Mouse (Mus musculus): ENCODE measurements around the gene Cntn1. TPM values are rescaled to one million over a fixed set of nuclear protein-coding genes. Genes with fewer than 3 reads are reported as not detected.

Cntn1 gene
- polyA plus RNA-seq, 1 experiment from 2014 or later = 7.4 TPM

- DNase-seq (ENCODE audit: low spot score, missing footprints) (no peak), ATAC-seq (ENCODE audit: low FRiP score) (no peak)
- peak overlapping the region; percentile 98 for H3K4me2 ChIP-seq
- 29% methylated on average over 4 of the region's 4 CpGs for WGBS
- no peaks in the 10 kb centered on the region for H3K36me3 ChIP-seq (ENCODE audit: control insufficient read depth, insufficient read depth, low read length)
- H3K9me3 ChIP-seq (ENCODE audit: control insufficient read depth, low read length) = no peaks in the 10 kb centered on the region
- H3K27me3 ChIP-seq (ENCODE audit: control insufficient read depth, insufficient read depth, low read length) = no peaks in the 10 kb centered on the region; the same call in 1 of the 2 replicates
- H3K4me1 ChIP-seq (ENCODE audit: control insufficient read depth, insufficient read depth, low read length) = peaks cover 5% of the 10 kb centered on the region
- peak overlapping the region; percentile 58 for H3K4me3 ChIP-seq (ENCODE audit: low read depth, low read length)
- peak overlapping the region; percentile 61 for H3K9ac ChIP-seq (ENCODE audit: low read length)
- H3K27ac ChIP-seq (ENCODE audit: low read depth, low read length) = no peak overlapping the region
These were observed 1.1 kb downstream of the Cntn1 start for GRCm38 (mm10) chr15:92052133-92052463.

- no peaks in the 10 kb centered on the region for H3K9me3 ChIP-seq (ENCODE audit: control insufficient read depth, low read length)
- no peaks in the 10 kb centered on the region for H3K4me1 ChIP-seq (ENCODE audit: control insufficient read depth, insufficient read depth, low read length)
- H3K27ac ChIP-seq (ENCODE audit: low read depth, low read length) = no peak overlapping the region
- no peak overlapping the region for H3K4me2 ChIP-seq
- 94% methylated on average over 5 of the region's 5 CpGs for WGBS
- H3K4me3 ChIP-seq (ENCODE audit: low read depth, low read length) = no peak overlapping the region
- H3K9ac ChIP-seq (ENCODE audit: low read length) = no peak overlapping the region
- H3K27me3 ChIP-seq (ENCODE audit: control insufficient read depth, insufficient read depth, low read length) = no peaks in the 10 kb centered on the region
- H3K36me3 ChIP-seq (ENCODE audit: control insufficient read depth, insufficient read depth, low read length) = no peaks in the 10 kb centered on the region
- ATAC-seq (ENCODE audit: low FRiP score) = no peak
- DNase-seq (ENCODE audit: low spot score, missing footprints) = no peak
These were observed 6.6 kb downstream of the Cntn1 start for GRCm38 (mm10) chr15:92057553-92057952.

DNA sequence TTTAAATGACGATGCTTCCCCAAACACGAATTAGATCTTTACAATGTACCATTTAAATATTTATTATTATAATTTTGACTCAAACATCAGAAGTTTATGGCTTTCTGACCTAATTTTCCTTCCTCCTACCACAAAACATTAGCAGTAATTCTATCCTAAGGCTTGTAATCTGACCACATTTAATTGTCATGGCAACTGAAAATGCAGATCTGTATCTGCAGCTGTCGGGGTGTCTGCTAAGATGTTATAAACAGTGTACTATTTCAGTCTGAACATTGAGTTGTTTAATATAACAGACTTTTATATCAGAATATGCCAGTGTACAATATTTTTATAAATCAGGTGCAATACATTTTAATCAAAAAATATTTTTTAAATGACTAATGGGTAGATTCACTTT lies 10.0 kb downstream of the Cntn1 start:
- Histone ChIP-seq H3K27me3 (ENCODE audit: control insufficient read depth, insufficient read depth, low read length) (no peaks in the 10 kb centered on the region), H3K4me3 (ENCODE audit: low read depth, low read length) (no peak overlapping the region), H3K36me3 (ENCODE audit: control insufficient read depth, insufficient read depth, low read length) (no peaks in the 10 kb centered on the region), H3K27ac (ENCODE audit: low read depth, low read length) (no peak overlapping the region), H3K4me1 (ENCODE audit: control insufficient read depth, insufficient read depth, low read length) (no peaks in the 10 kb centered on the region), H3K9ac (ENCODE audit: low read length) (no peak overlapping the region), H3K9me3 (ENCODE audit: control insufficient read depth, low read length) (no peaks in the 10 kb centered on the region), H3K4me2 (no peak overlapping the region)
- ATAC-seq (ENCODE audit: low FRiP score) (0 out of 2 replicates have a peak, but pooled peaks have one; percentile 61), DNase-seq (ENCODE audit: low spot score, missing footprints) (no peak)
- 68% methylated on average over 3 of the region's 3 CpGs for WGBS

DNA sequence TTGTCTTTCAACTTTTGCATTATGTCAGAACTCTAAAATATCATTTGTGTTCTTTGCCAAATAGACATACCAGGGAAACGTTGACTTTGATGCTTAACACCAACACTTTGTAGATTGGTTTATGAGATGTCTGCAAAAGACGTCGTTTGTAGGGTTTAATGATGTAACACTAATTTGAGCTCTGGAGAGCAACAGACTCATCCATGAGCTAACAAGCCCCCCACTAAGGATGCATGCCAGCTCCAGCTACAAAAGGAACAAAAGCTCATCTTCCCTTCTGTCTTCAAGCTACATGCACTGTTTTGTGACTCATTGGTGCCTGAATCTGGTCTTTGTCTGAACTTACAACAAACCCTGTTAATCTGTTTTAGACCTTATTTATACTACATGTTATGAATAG lies 28.5 kb downstream of the Cntn1 start:
- DNase-seq (ENCODE audit: low spot score, missing footprints) = no peak
- no peaks in the 10 kb centered on the region for H3K36me3 ChIP-seq (ENCODE audit: control insufficient read depth, insufficient read depth, low read length)
- no peak for ATAC-seq (ENCODE audit: low FRiP score)
- no peaks in the 10 kb centered on the region for H3K4me1 ChIP-seq (ENCODE audit: control insufficient read depth, insufficient read depth, low read length)
- WGBS = 78% methylated on average over 3 of the region's 3 CpGs
- no peaks in the 10 kb centered on the region for H3K9me3 ChIP-seq (ENCODE audit: control insufficient read depth, low read length)
- no peak overlapping the region for H3K4me2 ChIP-seq
- H3K9ac ChIP-seq (ENCODE audit: low read length) = no peak overlapping the region
- no peaks in the 10 kb centered on the region for H3K27me3 ChIP-seq (ENCODE audit: control insufficient read depth, insufficient read depth, low read length)
- no peak overlapping the region for H3K4me3 ChIP-seq (ENCODE audit: low read depth, low read length)
- no peak overlapping the region for H3K27ac ChIP-seq (ENCODE audit: low read depth, low read length)

DNA sequence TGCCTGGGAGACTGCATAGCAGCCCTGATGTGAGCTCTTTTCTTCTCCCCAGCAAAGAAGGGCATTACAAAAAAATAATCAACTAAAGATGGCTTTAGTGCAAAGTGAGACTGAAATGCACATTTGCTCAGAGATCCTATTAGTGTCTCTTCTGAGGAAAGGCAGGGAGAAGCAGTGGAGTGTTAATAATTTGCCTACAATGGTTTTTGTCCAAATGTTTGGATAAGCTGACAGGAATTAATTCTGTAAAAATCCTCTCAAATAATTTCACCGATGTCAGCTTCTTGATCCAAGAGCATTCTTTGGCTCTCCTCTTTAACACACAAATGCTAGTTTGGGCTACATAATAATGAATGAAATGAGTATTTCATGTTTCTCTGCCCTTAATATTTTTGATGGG lies 34.9 kb downstream of the Cntn1 start:
- Histone ChIP-seq H3K27ac (ENCODE audit: low read depth, low read length) (no peak overlapping the region), H3K4me1 (ENCODE audit: control insufficient read depth, insufficient read depth, low read length) (peaks cover 11% of the 10 kb centered on the region), H3K4me2 (no peak overlapping the region), H3K4me3 (ENCODE audit: low read depth, low read length) (no peak overlapping the region), H3K36me3 (ENCODE audit: control insufficient read depth, insufficient read depth, low read length) (no peaks in the 10 kb centered on the region), H3K9me3 (ENCODE audit: control insufficient read depth, low read length) (no peaks in the 10 kb centered on the region), H3K27me3 (ENCODE audit: control insufficient read depth, insufficient read depth, low read length) (no peaks in the 10 kb centered on the region), H3K9ac (ENCODE audit: low read length) (no peak overlapping the region)
- ATAC-seq (ENCODE audit: low FRiP score) = no peak
- DNase-seq (ENCODE audit: low spot score, missing footprints) = no peak
- WGBS = 42% methylated on average over 1 of the region's 1 CpGs

- H3K27me3 ChIP-seq (ENCODE audit: control insufficient read depth, insufficient read depth, low read length) = no peaks in the 10 kb centered on the region
- H3K27ac ChIP-seq (ENCODE audit: low read depth, low read length) = no peak overlapping the region
- H3K9ac ChIP-seq (ENCODE audit: low read length) = no peak overlapping the region
- ATAC-seq (ENCODE audit: low FRiP score) (peak; percentile 84), DNase-seq (ENCODE audit: low spot score, missing footprints) (peak; percentile 87)
- H3K4me2 ChIP-seq = no peak overlapping the region
- peaks cover 11% of the 10 kb centered on the region for H3K4me1 ChIP-seq (ENCODE audit: control insufficient read depth, insufficient read depth, low read length)
- 13% methylated on average over 6 of the region's 6 CpGs for WGBS
- no peak overlapping the region for H3K4me3 ChIP-seq (ENCODE audit: low read depth, low read length)
- no peaks in the 10 kb centered on the region for H3K9me3 ChIP-seq (ENCODE audit: control insufficient read depth, low read length)
- no peaks in the 10 kb centered on the region for H3K36me3 ChIP-seq (ENCODE audit: control insufficient read depth, insufficient read depth, low read length)
These were observed 36.8 kb downstream of the Cntn1 start for GRCm38 (mm10) chr15:92087691-92088286.

DNA sequence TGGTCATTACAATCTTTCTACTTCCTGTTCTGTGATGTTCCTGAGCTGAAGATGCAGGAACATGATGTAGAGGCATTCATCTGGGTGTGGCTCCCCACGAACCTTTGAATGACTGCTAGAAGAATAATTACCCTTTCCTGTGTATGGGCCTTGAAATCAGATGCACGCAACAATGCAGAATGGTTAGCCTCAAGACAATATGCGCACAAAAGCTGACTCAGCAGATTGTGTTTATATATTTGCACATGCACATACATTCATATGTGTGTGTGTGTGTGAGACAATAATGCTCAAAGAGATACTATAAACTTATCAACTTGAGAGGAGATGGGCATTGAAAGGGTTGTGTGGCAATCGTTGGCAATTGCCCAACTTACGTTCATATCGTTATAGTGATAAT lies 39.8 kb downstream of the Cntn1 start:
- DNase-seq (ENCODE audit: low spot score, missing footprints) (no peak), ATAC-seq (ENCODE audit: low FRiP score) (no peak)
- Histone ChIP-seq H3K27me3 (ENCODE audit: control insufficient read depth, insufficient read depth, low read length) (no peaks in the 10 kb centered on the region), H3K9me3 (ENCODE audit: control insufficient read depth, low read length) (no peaks in the 10 kb centered on the region), H3K4me1 (ENCODE audit: control insufficient read depth, insufficient read depth, low read length) (peaks cover 9% of the 10 kb centered on the region), H3K9ac (ENCODE audit: low read length) (no peak overlapping the region), H3K4me3 (ENCODE audit: low read depth, low read length) (no peak overlapping the region), H3K27ac (ENCODE audit: low read depth, low read length) (no peak overlapping the region), H3K36me3 (ENCODE audit: control insufficient read depth, insufficient read depth, low read length) (no peaks in the 10 kb centered on the region), H3K4me2 (no peak overlapping the region)
- WGBS = 93% methylated on average over 6 of the region's 6 CpGs

- ATAC-seq (ENCODE audit: low FRiP score) (no peak), DNase-seq (ENCODE audit: low spot score, missing footprints) (no peak)
- Histone ChIP-seq H3K36me3 (ENCODE audit: control insufficient read depth, insufficient read depth, low read length) (no peaks in the 10 kb centered on the region), H3K4me2 (no peak overlapping the region), H3K4me3 (ENCODE audit: low read depth, low read length) (no peak overlapping the region), H3K27ac (ENCODE audit: low read depth, low read length) (no peak overlapping the region), H3K9ac (ENCODE audit: low read length) (no peak overlapping the region), H3K4me1 (ENCODE audit: control insufficient read depth, insufficient read depth, low read length) (peaks cover 6% of the 10 kb centered on the region), H3K27me3 (ENCODE audit: control insufficient read depth, insufficient read depth, low read length) (no peaks in the 10 kb centered on the region), H3K9me3 (ENCODE audit: control insufficient read depth, low read length) (no peaks in the 10 kb centered on the region)
- WGBS = 71% methylated on average over 3 of the region's 3 CpGs
These were observed 41.1 kb downstream of the Cntn1 start for GRCm38 (mm10) chr15:92092041-92092440.

DNA sequence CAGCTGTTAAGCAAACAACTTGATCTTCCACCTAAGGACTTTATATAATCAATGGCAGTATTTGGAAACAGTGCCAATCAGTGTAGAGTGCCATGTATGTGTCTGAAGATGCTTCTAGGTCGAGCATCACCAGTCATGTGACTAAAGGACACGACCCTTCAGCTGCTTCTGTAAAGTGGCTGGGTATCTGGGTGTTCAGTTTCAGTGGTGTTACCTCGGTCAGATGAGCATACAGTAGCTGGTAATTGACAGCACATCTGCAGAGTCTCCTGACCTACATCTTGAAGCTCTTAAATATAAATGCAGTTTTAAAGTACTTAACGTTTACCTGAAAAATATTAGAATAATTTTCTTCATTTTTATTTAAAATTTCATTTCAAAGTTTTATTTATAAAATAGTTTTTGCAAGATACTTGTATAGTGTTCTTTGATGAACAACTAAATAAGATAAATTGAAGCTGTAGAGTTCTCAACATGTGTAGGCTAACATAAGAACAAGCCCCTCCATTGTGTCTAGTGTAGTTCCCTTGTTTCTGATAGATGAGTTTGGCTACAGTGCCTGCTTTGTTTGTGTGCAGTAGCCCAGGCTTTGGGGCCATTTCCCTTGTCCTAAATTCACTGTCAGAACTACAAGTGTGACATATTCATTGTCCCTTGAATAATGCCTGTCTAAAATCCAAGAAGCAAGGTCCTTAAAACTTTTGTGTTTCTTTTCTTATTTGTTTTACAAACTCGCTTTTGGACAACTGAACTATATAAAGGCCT lies 48.6 kb downstream of the Cntn1 start:
- no peak overlapping the region for H3K4me2 ChIP-seq
- H3K27me3 ChIP-seq (ENCODE audit: control insufficient read depth, insufficient read depth, low read length) = no peaks in the 10 kb centered on the region
- no peak overlapping the region for H3K4me3 ChIP-seq (ENCODE audit: low read depth, low read length)
- H3K9me3 ChIP-seq (ENCODE audit: control insufficient read depth, low read length) = no peaks in the 10 kb centered on the region
- no peak for ATAC-seq (ENCODE audit: low FRiP score)
- H3K4me1 ChIP-seq (ENCODE audit: control insufficient read depth, insufficient read depth, low read length) = no peaks in the 10 kb centered on the region
- no peak overlapping the region for H3K9ac ChIP-seq (ENCODE audit: low read length)
- no peak overlapping the region for H3K27ac ChIP-seq (ENCODE audit: low read depth, low read length)
- 71% methylated on average over 5 of the region's 5 CpGs for WGBS
- DNase-seq (ENCODE audit: low spot score, missing footprints) = no peak
- no peaks in the 10 kb centered on the region for H3K36me3 ChIP-seq (ENCODE audit: control insufficient read depth, insufficient read depth, low read length)
